ENCODE assay signal across 22 mouse cellular contexts in the genomic region with DNA sequence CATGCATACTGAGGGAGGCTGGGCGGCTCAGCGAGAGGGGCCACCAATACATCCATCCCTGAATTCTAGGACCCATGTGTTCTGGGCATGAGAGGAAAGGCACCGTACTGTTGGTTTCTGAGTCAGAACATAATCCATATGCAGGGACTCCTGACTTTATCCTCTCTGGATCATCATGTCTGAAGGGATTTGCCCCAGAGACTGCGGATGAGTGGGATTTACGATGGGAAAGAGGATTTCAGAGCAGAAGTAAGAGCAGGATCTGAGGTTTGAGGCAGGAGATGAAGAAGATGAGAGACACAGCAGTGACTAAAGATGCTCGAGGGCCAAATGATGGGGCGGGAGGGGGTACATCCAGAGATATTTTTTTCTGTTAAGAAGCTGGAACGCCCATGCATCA. TPM values are rescaled to one million over a fixed set of nuclear protein-coding genes. Genes with fewer than 3 reads are reported as not detected.
"Had no signal": no experiment of that assay in that cellular context is flagged by ENCODE, and none has a peak within 500 bp of the region (broad histone marks: within the 10 kb centered on the region; RNA-seq: fewer than 3 reads in every experiment).

No protein-coding gene starts in this region.

- H3K27me3 ChIP-seq: midbrain, embryonic 12.5 days; neural tube, embryonic 13.5 days; neural tube, embryonic 15.5 days; stomach, embryonic 15.5 days had no signal

- H3K27ac ChIP-seq: midbrain, embryonic 10.5 days; midbrain, embryonic 12.5 days; neural tube, embryonic 13.5 days; neural tube, embryonic 15.5 days; stomach, embryonic 15.5 days; stomach, postnatal 0 days had no signal

- H3K4me2 ChIP-seq: lung, embryonic 14.5 days; midbrain, embryonic 12.5 days; neural tube, embryonic 13.5 days; neural tube, embryonic 15.5 days; stomach, embryonic 15.5 days had no signal

- H3K36me3 ChIP-seq: midbrain, embryonic 10.5 days; midbrain, embryonic 12.5 days; neural tube, embryonic 13.5 days; neural tube, embryonic 15.5 days; stomach, embryonic 15.5 days had no signal

- H3K9ac ChIP-seq: lung, embryonic 14.5 days; midbrain, embryonic 12.5 days; neural tube, embryonic 13.5 days; neural tube, embryonic 15.5 days; stomach, embryonic 15.5 days had no signal

- DNase-seq: lung, adult 18-20 months; lung, embryonic 14.5 days; lung, postnatal 10 days; lung, postnatal 4 days; midbrain, embryonic 14.5 days; right cerebral cortex, postnatal 14 days; thymus, postnatal 14 days; thymus, postnatal 36 days had no signal

- H3K4me1 ChIP-seq: midbrain, embryonic 10.5 days; midbrain, embryonic 12.5 days; neural tube, embryonic 13.5 days; neural tube, embryonic 15.5 days; stomach, embryonic 15.5 days had no signal

- H3K4me3 ChIP-seq: midbrain, embryonic 10.5 days; midbrain, embryonic 12.5 days; myocyte; neural tube, embryonic 13.5 days; neural tube, embryonic 15.5 days; stomach, embryonic 15.5 days had no signal

- H3K9me3 ChIP-seq: neural tube, embryonic 13.5 days; neural tube, embryonic 15.5 days; stomach, embryonic 15.5 days had no signal

- ATAC-seq: midbrain, embryonic 16.5 days had no signal

RNA-seq across cellular contexts. Expression of gene Npcd, which starts 39.5 kb away (rescaled TPM):
- total RNA-seq: megakaryocyte, adult 5-6 weeks; megakaryocyte-erythroid progenitor cell, adult 5-6 weeks had no signal
- polyA plus RNA-seq: liver, embryonic 16.5 days; lung, embryonic 14.5 days; midbrain, embryonic 10.5 days; midbrain, embryonic 14.5 days; neural tube, embryonic 11.5 days; neural tube, embryonic 13.5 days; stomach, embryonic 15.5 days; stomach, postnatal 0 days; testis, adult 2 months; thymus, postnatal 0 days had no signal
